Mouse (Mus musculus): ENCODE data around the gene Rhbdd1.

DNA sequence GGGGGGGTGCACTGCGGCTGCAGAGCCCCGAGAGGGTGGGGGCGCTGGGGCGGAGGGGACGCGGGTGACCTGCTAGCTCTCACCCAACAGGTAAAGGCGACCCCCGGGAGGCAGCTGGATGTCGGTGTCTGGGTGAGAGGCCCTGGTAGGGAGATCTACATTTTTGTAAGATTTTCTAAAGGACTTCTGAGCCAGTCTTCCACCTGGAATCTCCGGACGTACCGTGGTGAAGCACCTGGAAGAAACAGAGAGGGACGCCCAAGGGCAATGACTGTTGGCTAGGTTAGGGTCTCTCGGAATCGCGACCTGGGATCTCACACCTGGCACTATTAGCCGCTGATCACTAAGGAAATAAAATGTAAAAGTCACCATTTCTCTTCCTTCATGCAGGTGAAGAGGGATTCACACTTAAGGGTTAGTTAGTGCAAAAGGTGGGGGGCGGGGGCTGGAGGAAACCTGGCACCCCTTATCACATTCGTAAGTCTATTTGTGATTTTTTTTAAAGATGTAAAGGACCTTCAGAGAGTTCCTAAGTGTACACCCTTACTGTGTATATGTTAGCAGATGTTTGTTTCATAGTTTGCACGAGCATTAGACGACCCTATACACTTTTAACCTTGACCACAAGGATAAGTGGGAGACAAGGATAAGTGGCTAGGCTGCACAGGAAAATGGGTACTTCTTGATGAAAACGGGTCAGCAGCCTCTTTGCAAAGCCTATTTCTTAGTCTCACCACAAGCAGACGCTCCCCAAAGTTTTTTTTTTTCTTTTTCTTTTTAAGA is 24.1 kb upstream of the Rhbdd1 start:
- TF ChIP-seq CTCF (IDR thresholded peaks at IDR 0.05; ENCODE audit: borderline replicate concordance, insufficient read depth, low read depth, low read length): no peak
- no peak for TF ChIP-seq POLR2A (IDR thresholded peaks at IDR 0.05; ENCODE audit: borderline replicate concordance, insufficient read depth, low read length)
